Comparison of ENCODE assay signal across 8 mouse cellular contexts in the genomic region with DNA sequence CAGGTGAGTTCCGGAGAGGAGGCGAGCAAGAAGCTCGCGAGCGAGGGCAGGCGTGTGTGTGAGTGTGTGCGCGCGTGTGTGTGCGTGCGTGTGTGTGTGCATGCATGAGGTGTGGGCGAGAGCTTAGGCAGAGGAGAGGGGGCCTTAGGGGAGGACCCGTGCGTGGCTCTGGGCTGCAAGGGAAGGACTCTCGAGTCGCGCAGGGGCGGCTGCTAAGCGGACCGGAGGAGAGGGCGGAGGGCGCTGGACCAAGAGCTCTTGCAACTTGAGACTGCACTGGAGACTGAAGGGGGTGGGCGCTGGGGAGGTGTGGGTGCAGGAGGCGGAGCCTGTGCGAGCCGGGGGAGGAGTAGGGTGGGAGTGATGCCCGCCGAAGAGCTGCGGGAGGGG. TPM values are rescaled to one million over a fixed set of nuclear protein-coding genes. Genes with fewer than 3 reads are reported as not detected.
DNase-seq lines count a peak whose midpoint lies in the region; ATAC-seq and TF ChIP-seq lines count a peak whose summit lies in the region.

No protein-coding gene starts in this region.

- ATAC-seq in embryonic facial prominence, embryonic 12.5 days (ENCODE audit: insufficient number of reproducible peaks, insufficient read depth, low FRiP score, low TSS enrichment): peak; percentile 75
- peak; percentile 70 for ATAC-seq in limb, embryonic 14.5 days (ENCODE audit: low FRiP score, low read depth)
- peak; percentile 79 for ATAC-seq in midbrain, embryonic 15.5 days (replicated peaks)

- H3K9me3 ChIP-seq in embryonic facial prominence, embryonic 12.5 days: no peaks in the 10 kb centered on the region
- no peaks in the 10 kb centered on the region for H3K9me3 ChIP-seq in limb, embryonic 14.5 days (ENCODE audit: control insufficient read depth, low read length)
- no peaks in the 10 kb centered on the region for H3K9me3 ChIP-seq in midbrain, embryonic 15.5 days

- WGBS in embryonic facial prominence, embryonic 12.5 days: under 1% methylated on average over 29 of the region's 29 CpGs
- WGBS in limb, embryonic 14.5 days: 0% methylated on average over 15 of the region's 29 CpGs
- WGBS in midbrain, embryonic 15.5 days: under 1% methylated on average over 28 of the region's 29 CpGs

- peaks cover 15% of the 10 kb centered on the region for H3K36me3 ChIP-seq in embryonic facial prominence, embryonic 12.5 days
- H3K36me3 ChIP-seq in limb, embryonic 14.5 days (ENCODE audit: control insufficient read depth, insufficient read depth, low read length): peaks cover 21% of the 10 kb centered on the region
- H3K36me3 ChIP-seq in midbrain, embryonic 15.5 days (replicated peaks): peaks cover 4% of the 10 kb centered on the region; the same call in 1 of the 2 replicates

- peak; percentile 53 to 74 for DNase-seq in urinary bladder, adult 18-20 months (ENCODE audit: low spot score in 2 of 2)
- no peak for DNase-seq in urinary bladder, postnatal 25 days (ENCODE audit: low spot score)
- peak; percentile 65 for DNase-seq in heart, adult 8-10 months (ENCODE audit: low spot score)
- DNase-seq in kidney, adult 8-10 months: peak; percentile 80 to 81
- peak; percentile 67 for DNase-seq in limb, embryonic 14.5 days (ENCODE audit: low spot score)
- peak; percentile 35 to 51 for DNase-seq in spleen, postnatal 14 days (ENCODE audit: low spot score in 2 of 2)

- H3K9ac ChIP-seq in embryonic facial prominence, embryonic 12.5 days: peak overlapping the region; percentile 72
- peak overlapping the region; percentile 72 for H3K9ac ChIP-seq in limb, embryonic 14.5 days (ENCODE audit: low read depth, low read length, severe bottlenecking)
- H3K9ac ChIP-seq in midbrain, embryonic 15.5 days: peak overlapping the region; percentile 60

- 0 out of 2 replicates have a peak, but pooled peaks have one; percentile 21 for TF ChIP-seq POLR2A in limb, embryonic 14.5 days (IDR thresholded peaks at IDR 0.05; ENCODE audit: borderline replicate concordance, extremely low read depth, insufficient read depth, insufficient read length)

- peak overlapping the region; percentile 91 for H3K4me2 ChIP-seq in embryonic facial prominence, embryonic 12.5 days (replicated peaks)
- peak overlapping the region; percentile 91 for H3K4me2 ChIP-seq in limb, embryonic 14.5 days (replicated peaks; ENCODE audit: low read depth, low read length, severe bottlenecking)
- peak overlapping the region; percentile 88 for H3K4me2 ChIP-seq in midbrain, embryonic 15.5 days

- no peaks in the 10 kb centered on the region for H3K27me3 ChIP-seq in embryonic facial prominence, embryonic 12.5 days
- H3K27me3 ChIP-seq in limb, embryonic 14.5 days (ENCODE audit: control insufficient read depth, insufficient read depth, low read length): no peaks in the 10 kb centered on the region
- no peaks in the 10 kb centered on the region for H3K27me3 ChIP-seq in midbrain, embryonic 15.5 days (replicated peaks)

- H3K4me1 ChIP-seq in embryonic facial prominence, embryonic 12.5 days: peaks cover 19% of the 10 kb centered on the region
- H3K4me1 ChIP-seq in limb, embryonic 14.5 days (ENCODE audit: control insufficient read depth, insufficient read depth, low read length): peaks cover 18% of the 10 kb centered on the region
- peaks cover 21% of the 10 kb centered on the region for H3K4me1 ChIP-seq in midbrain, embryonic 15.5 days

- peak overlapping the region; percentile 85 for H3K4me3 ChIP-seq in embryonic facial prominence, embryonic 12.5 days
- peak overlapping the region; percentile 82 for H3K4me3 ChIP-seq in limb, embryonic 14.5 days (replicated peaks; ENCODE audit: low read length)
- H3K4me3 ChIP-seq in midbrain, embryonic 15.5 days: peak overlapping the region; percentile 67

- H3K27ac ChIP-seq in embryonic facial prominence, embryonic 12.5 days: peak overlapping the region; percentile 80
- H3K27ac ChIP-seq in limb, embryonic 14.5 days (replicated peaks; ENCODE audit: low read depth, low read length): peak overlapping the region; percentile 73
- H3K27ac ChIP-seq in midbrain, embryonic 15.5 days: peak overlapping the region; percentile 79

RNA-seq across cellular contexts. Expression of a gene that starts 19.7 kb away (rescaled TPM):
- 44.8 and 44.9 TPM in 2 replicates for polyA plus RNA-seq in embryonic facial prominence, embryonic 12.5 days (2016; fragmentation: Nextera tagmentation; extraction: Ambion mirVana)
- 10 to 100 TPM; 38.7 to 49.2 (median 46.0) TPM for total RNA-seq in heart, adult 8-10 months (2022)
- 25.8 and 28.5 TPM in 2 replicates for polyA plus RNA-seq in limb, embryonic 14.5 days (2012; rRNA removed)
- 40.1 and 42.2 TPM in 2 replicates for polyA plus RNA-seq in limb, embryonic 14.5 days (2014; fragmentation: Nextera tagmentation; extraction: Ambion mirVana)
- 49.6 and 53.3 TPM in 2 replicates for polyA plus RNA-seq in midbrain, embryonic 15.5 days (2015; fragmentation: Nextera tagmentation; extraction: Ambion mirVana)

RNA-seq across cellular contexts. Expression of a gene that starts 41.6 kb away (rescaled TPM):
- not detected in 2 replicates for polyA plus RNA-seq in embryonic facial prominence, embryonic 12.5 days (2016; fragmentation: Nextera tagmentation; extraction: Ambion mirVana)
- not detected for total RNA-seq in heart, adult 8-10 months (2022)
- polyA plus RNA-seq in limb, embryonic 14.5 days (2012; rRNA removed): not detected in 2 replicates
- 4.4 TPM in 1 of 2 replicates, not detected in the other for polyA plus RNA-seq in limb, embryonic 14.5 days (2014; fragmentation: Nextera tagmentation; extraction: Ambion mirVana)
- polyA plus RNA-seq in midbrain, embryonic 15.5 days (2015; fragmentation: Nextera tagmentation; extraction: Ambion mirVana): 7.7 TPM in 1 of 2 replicates, not detected in the other
